Mouse (Mus musculus): ENCODE data around the gene Clcnkb. TPM values are rescaled to one million over a fixed set of nuclear protein-coding genes. Genes with fewer than 3 reads are reported as not detected.

The Clcnkb gene
- polyA plus RNA-seq, 1 experiment from 2014 or later = not detected

- WGBS = 20% methylated on average over 22 of the region's 22 CpGs
- Histone ChIP-seq H3K27ac (ENCODE audit: low read length) (no peak overlapping the region), H3K9me3 (ENCODE audit: low read length) (no peaks in the 10 kb centered on the region), H3K4me2 (replicated peaks; ENCODE audit: low read depth, low read length) (no peak overlapping the region), H3K4me1 (ENCODE audit: insufficient read depth, low read depth, low read length) (no peaks in the 10 kb centered on the region), H3K9ac (replicated peaks; ENCODE audit: low read depth) (no peak overlapping the region), H3K27me3 (replicated peaks; ENCODE audit: insufficient read depth, low read length) (no peaks in the 10 kb centered on the region), H3K36me3 (ENCODE audit: insufficient read depth, low read length) (no peaks in the 10 kb centered on the region), H3K4me3 (ENCODE audit: low read depth, low read length) (no peak overlapping the region)
- ATAC-seq (no peak), DNase-seq (ENCODE audit: low spot score) (no peak)
- TF ChIP-seq EP300 (IDR thresholded peaks at IDR 0.05) (no peak), CTCF (IDR thresholded peaks at IDR 0.05) (peak; percentile 41; the same call in 1 of the 2 replicates)
Observed at GRCm38 (mm10) chr4:141411430-141411992, 4.3 kb downstream of the Clcnkb start.

GRCm38 (mm10) chr4:141408577-141408976 lies 7.2 kb downstream of the Clcnkb start:
- 84% methylated on average over 3 of the region's 3 CpGs for WGBS
- no peak overlapping the region for H3K4me2 ChIP-seq (replicated peaks; ENCODE audit: low read depth, low read length)
- DNase-seq (ENCODE audit: low spot score) = no peak
- no peak overlapping the region for H3K27ac ChIP-seq (ENCODE audit: low read length)
- H3K4me3 ChIP-seq (ENCODE audit: low read depth, low read length) = no peak overlapping the region
- no peaks in the 10 kb centered on the region for H3K9me3 ChIP-seq (ENCODE audit: low read length)
- H3K36me3 ChIP-seq (ENCODE audit: insufficient read depth, low read length) = no peaks in the 10 kb centered on the region
- TF ChIP-seq EP300 (IDR thresholded peaks at IDR 0.05) = no peak
- no peak for TF ChIP-seq CTCF (IDR thresholded peaks at IDR 0.05)
- H3K27me3 ChIP-seq (replicated peaks; ENCODE audit: insufficient read depth, low read length) = no peaks in the 10 kb centered on the region
- ATAC-seq = no peak
- H3K4me1 ChIP-seq (ENCODE audit: insufficient read depth, low read depth, low read length) = no peaks in the 10 kb centered on the region
- no peak overlapping the region for H3K9ac ChIP-seq (replicated peaks; ENCODE audit: low read depth)

- Histone ChIP-seq H3K36me3 (ENCODE audit: insufficient read depth, low read length) (no peaks in the 10 kb centered on the region), H3K4me1 (ENCODE audit: insufficient read depth, low read depth, low read length) (no peaks in the 10 kb centered on the region), H3K4me2 (replicated peaks; ENCODE audit: low read depth, low read length) (no peak overlapping the region), H3K27me3 (replicated peaks; ENCODE audit: insufficient read depth, low read length) (no peaks in the 10 kb centered on the region), H3K9me3 (ENCODE audit: low read length) (no peaks in the 10 kb centered on the region), H3K27ac (ENCODE audit: low read length) (no peak overlapping the region), H3K4me3 (ENCODE audit: low read depth, low read length) (no peak overlapping the region), H3K9ac (replicated peaks; ENCODE audit: low read depth) (no peak overlapping the region)
- WGBS = 24% methylated on average over 12 of the region's 14 CpGs
- peak; percentile 60 for ATAC-seq
- TF ChIP-seq EP300 (IDR thresholded peaks at IDR 0.05) (no peak), CTCF (IDR thresholded peaks at IDR 0.05) (peak; percentile 88)
- peak; percentile 69 for DNase-seq (ENCODE audit: low spot score)
Observed at GRCm38 (mm10) chr4:141406516-141407299, 9.1 kb downstream of the Clcnkb start.

- H3K9me3 ChIP-seq (ENCODE audit: low read length) = no peaks in the 10 kb centered on the region
- H3K27ac ChIP-seq (ENCODE audit: low read length) = no peak overlapping the region
- no peak for DNase-seq (ENCODE audit: low spot score)
- no peak for TF ChIP-seq EP300 (IDR thresholded peaks at IDR 0.05)
- no peak for TF ChIP-seq CTCF (IDR thresholded peaks at IDR 0.05)
- no peak overlapping the region for H3K4me2 ChIP-seq (replicated peaks; ENCODE audit: low read depth, low read length)
- WGBS = 89% methylated on average over 3 of the region's 3 CpGs
- H3K9ac ChIP-seq (replicated peaks; ENCODE audit: low read depth) = no peak overlapping the region
- H3K36me3 ChIP-seq (ENCODE audit: insufficient read depth, low read length) = no peaks in the 10 kb centered on the region
- H3K27me3 ChIP-seq (replicated peaks; ENCODE audit: insufficient read depth, low read length) = no peaks in the 10 kb centered on the region
- no peak for ATAC-seq
- H3K4me1 ChIP-seq (ENCODE audit: insufficient read depth, low read depth, low read length) = no peaks in the 10 kb centered on the region
- no peak overlapping the region for H3K4me3 ChIP-seq (ENCODE audit: low read depth, low read length)
Observed at GRCm38 (mm10) chr4:141405314-141405622, 10.5 kb downstream of the Clcnkb start.

GRCm38 (mm10) chr4:141404518-141405313 lies 11.1 kb downstream of the Clcnkb start:
- WGBS = 12% methylated on average over 15 of the region's 15 CpGs
- TF ChIP-seq CTCF (IDR thresholded peaks at IDR 0.05) (peak; percentile 99), EP300 (IDR thresholded peaks at IDR 0.05) (no peak)
- no peak overlapping the region for H3K4me3 ChIP-seq (ENCODE audit: low read depth, low read length)
- DNase-seq (ENCODE audit: low spot score) (peak; percentile 83), ATAC-seq (peak; percentile 71)
- H3K36me3 ChIP-seq (ENCODE audit: insufficient read depth, low read length) = no peaks in the 10 kb centered on the region
- no peak overlapping the region for H3K4me2 ChIP-seq (replicated peaks; ENCODE audit: low read depth, low read length)
- no peaks in the 10 kb centered on the region for H3K4me1 ChIP-seq (ENCODE audit: insufficient read depth, low read depth, low read length)
- no peak overlapping the region for H3K9ac ChIP-seq (replicated peaks; ENCODE audit: low read depth)
- no peak overlapping the region for H3K27ac ChIP-seq (ENCODE audit: low read length)
- H3K27me3 ChIP-seq (replicated peaks; ENCODE audit: insufficient read depth, low read length) = no peaks in the 10 kb centered on the region
- no peaks in the 10 kb centered on the region for H3K9me3 ChIP-seq (ENCODE audit: low read length)

DNA sequence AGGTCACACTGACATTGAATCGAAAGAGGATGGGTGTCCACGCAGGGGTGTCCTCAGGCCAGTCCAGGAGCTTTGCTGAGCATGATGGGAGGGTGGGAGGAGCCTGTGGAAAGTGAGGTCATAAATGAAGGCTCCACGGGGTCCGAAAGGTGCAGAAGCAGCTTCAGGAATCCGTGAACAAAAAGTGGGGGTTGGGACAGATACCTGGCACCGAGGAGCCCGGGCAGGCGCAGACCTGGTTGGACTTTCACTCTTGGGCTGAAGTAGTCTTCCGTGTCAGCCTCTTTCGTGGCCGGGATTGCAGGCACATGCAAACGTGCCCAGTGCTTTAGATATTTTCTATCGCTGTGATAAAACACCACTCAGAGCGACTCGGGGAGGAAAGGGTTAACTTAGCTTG lies 15.6 kb downstream of the Clcnkb start:
- H3K27me3 ChIP-seq (replicated peaks; ENCODE audit: insufficient read depth, low read length) = no peaks in the 10 kb centered on the region
- 81% methylated on average over 15 of the region's 15 CpGs for WGBS
- no peak overlapping the region for H3K4me2 ChIP-seq (replicated peaks; ENCODE audit: low read depth, low read length)
- no peak overlapping the region for H3K4me3 ChIP-seq (ENCODE audit: low read depth, low read length)
- DNase-seq (ENCODE audit: low spot score) = no peak
- TF ChIP-seq CTCF (IDR thresholded peaks at IDR 0.05) = no peak
- no peak for TF ChIP-seq EP300 (IDR thresholded peaks at IDR 0.05)
- no peaks in the 10 kb centered on the region for H3K4me1 ChIP-seq (ENCODE audit: insufficient read depth, low read depth, low read length)
- no peak overlapping the region for H3K27ac ChIP-seq (ENCODE audit: low read length)
- no peak overlapping the region for H3K9ac ChIP-seq (replicated peaks; ENCODE audit: low read depth)
- ATAC-seq = no peak
- H3K9me3 ChIP-seq (ENCODE audit: low read length) = no peaks in the 10 kb centered on the region
- no peaks in the 10 kb centered on the region for H3K36me3 ChIP-seq (ENCODE audit: insufficient read depth, low read length)
